Mouse (Mus musculus) neural tube, embryonic 14.5 days (tissue): Measurements from ENCODE around the gene Pign. TPM values are rescaled to one million over a fixed set of nuclear protein-coding genes. Genes with fewer than 3 reads are reported as not detected.
A peak's percentile ranks its signal among the peaks of the same experiment; 100 is the strongest.

Experiments
- ATAC-seq: fragments of 200-750 bp; cut with Nextera tagmentation; 2 replicates; pipeline ENCODE4 v1.8.0; 2017; ENCODE audit warnings: low read depth, mild to moderate bottlenecking, moderate TSS enrichment, moderate library complexity
- H3K27ac ChIP-seq: fragments of 300-500 bp; sonication (generic); 2 replicates; pipeline ENCODE4 v1.5.1; 2014; ENCODE audit warnings: low read depth, mild to moderate bottlenecking, control low read depth, low read length, moderate library complexity, mixed read lengths
- H3K27me3 ChIP-seq: fragments of 300-500 bp; sonication (generic); 2 replicates; pipeline ENCODE4 v1.6.1; 2014; ENCODE audit warnings: low read length; ENCODE audit not compliant: control insufficient read depth, insufficient read depth
- H3K36me3 ChIP-seq: fragments of 300-500 bp; sonication (generic); 2 replicates; pipeline ENCODE4 v1.6.1; 2014; ENCODE audit warnings: low read length, mixed read lengths; ENCODE audit not compliant: control insufficient read depth, insufficient read depth
- H3K4me1 ChIP-seq: fragments of 300-500 bp; sonication (generic); 2 replicates; pipeline ENCODE4 v1.6.1; 2014; ENCODE audit warnings: low read length; ENCODE audit not compliant: control insufficient read depth, insufficient read depth
- H3K4me2 ChIP-seq: fragments of 300-500 bp; sonication (generic); 2 replicates; pipeline ENCODE4 v1.6.1; 2014; ENCODE audit warnings: mild to moderate bottlenecking, low read depth, low read length, control low read depth
- H3K4me3 ChIP-seq: fragments of 300-500 bp; sonication (generic); 2 replicates; pipeline ENCODE4 v1.5.1; 2014; ENCODE audit warnings: low read depth, low read length, control low read depth, mixed read lengths
- H3K9ac ChIP-seq: fragments of 300-500 bp; sonication (generic); replicated peaks from 2 replicates; pipeline ENCODE4 v1.6.1; 2014; ENCODE audit warnings: low read depth, mild to moderate bottlenecking, control low read depth, low read length, mixed read lengths
- H3K9me3 ChIP-seq: fragments of 300-500 bp; sonication (generic); 2 replicates; pipeline ENCODE4 v1.6.1; 2016; ENCODE audit warnings: low read length; ENCODE audit not compliant: control insufficient read depth
- WGBS: fragments of 180-500 bp; shearing (Covaris S2); extraction: QIAGEN DNeasy Blood & Tissue Kit; methylation state at CpG from one replicate; pipeline ENCODE4 v1.1.7; 2014; 5-methylcytosine and 5-hydroxymethylcytosine counted together
- polyA plus RNA-seq: library from polyadenylated mRNA; unstranded; fragments of >200 nt; fragmentation: Nextera tagmentation; extraction: Ambion mirVana; gene quantifications from 2 replicates; pipeline ENCODE4 v1.2.1, GENCODE M21; 2014

Pign gene
- polyA plus RNA-seq: 13.0 and 15.5 TPM in 2 replicates

GRCm38 (mm10) chr1:105663171-105663961, at the start of gene Pign, which contains the start of gene Relch:
Gene Pign, minus strand, starts transcription at chr1:105663677.
Gene Relch, plus strand, starts transcription at chr1:105663861.
- ATAC-seq: peak; percentile 99
- WGBS: under 1% methylated on average over 41 of the region's 41 CpGs

GRCm38 (mm10) chr1:105712822-105713221, 49.3 kb upstream of the Pign start:
- no peak overlapping the region for H3K9ac ChIP-seq
- no peaks in the 10 kb centered on the region for H3K4me1 ChIP-seq
- H3K9me3 ChIP-seq: no peaks in the 10 kb centered on the region
- H3K36me3 ChIP-seq: peaks cover 20% of the 10 kb centered on the region
- no peak overlapping the region for H3K4me2 ChIP-seq
- WGBS: 100% methylated on average over 2 of the region's 2 CpGs
- no peaks in the 10 kb centered on the region for H3K27me3 ChIP-seq
- no peak for ATAC-seq
- H3K27ac ChIP-seq: no peak overlapping the region
- no peak overlapping the region for H3K4me3 ChIP-seq

More at GRCm38 (mm10) chr1:105663171-105663961, at the start of gene Pign, which contains the start of gene Relch:
- Histone ChIP-seq H3K4me3 (peak within 1 kb of the TSS; percentile 95), H3K4me2 (peak within 1 kb of the TSS; percentile 89), H3K9ac (peak within 1 kb of the TSS; percentile 74), H3K36me3 (no peaks in the 10 kb centered on the region), H3K27me3 (no peaks in the 10 kb centered on the region), H3K9me3 (no peaks in the 10 kb centered on the region), H3K27ac (peak within 1 kb of the TSS; percentile 82), H3K4me1 (peaks cover 27% of the 10 kb centered on the region)

GRCm38 (mm10) chr1:105711227-105711626, 47.8 kb upstream of the Pign start:
- Histone ChIP-seq H3K4me1 (no peaks in the 10 kb centered on the region), H3K36me3 (peaks cover 12% of the 10 kb centered on the region), H3K9ac (no peak overlapping the region), H3K4me2 (no peak overlapping the region), H3K27me3 (no peaks in the 10 kb centered on the region), H3K27ac (no peak overlapping the region), H3K9me3 (no peaks in the 10 kb centered on the region), H3K4me3 (no peak overlapping the region)
- 41% methylated on average over 1 of the region's 1 CpGs for WGBS
- ATAC-seq: no peak

- H3K4me2 ChIP-seq: no peak overlapping the region
- ATAC-seq: no peak
- no peaks in the 10 kb centered on the region for H3K9me3 ChIP-seq
- no peaks in the 10 kb centered on the region for H3K27me3 ChIP-seq
- WGBS: 82% methylated on average over 2 of the region's 2 CpGs
- H3K36me3 ChIP-seq: peaks cover 4% of the 10 kb centered on the region
- H3K4me3 ChIP-seq: no peak overlapping the region
- H3K4me1 ChIP-seq: no peaks in the 10 kb centered on the region
- H3K27ac ChIP-seq: no peak overlapping the region
- no peak overlapping the region for H3K9ac ChIP-seq
Observed at GRCm38 (mm10) chr1:105709415-105709814, 45.9 kb upstream of the Pign start.

GRCm38 (mm10) chr1:105700984-105701530, 37.6 kb upstream of the Pign start:
- 90% methylated on average over 4 of the region's 4 CpGs for WGBS
- ATAC-seq: no peak
- H3K9ac ChIP-seq: no peak overlapping the region
- H3K36me3 ChIP-seq: 0 out of 2 replicates have a peak, but pooled peaks cover 4% of the 10 kb centered on the region
- no peak overlapping the region for H3K4me2 ChIP-seq
- no peaks in the 10 kb centered on the region for H3K4me1 ChIP-seq
- no peaks in the 10 kb centered on the region for H3K27me3 ChIP-seq
- H3K9me3 ChIP-seq: no peaks in the 10 kb centered on the region
- H3K4me3 ChIP-seq: no peak overlapping the region
- no peak overlapping the region for H3K27ac ChIP-seq

- WGBS: 88% methylated on average over 2 of the region's 2 CpGs
- Histone ChIP-seq H3K27me3 (no peaks in the 10 kb centered on the region), H3K4me1 (no peaks in the 10 kb centered on the region), H3K9ac (no peak overlapping the region), H3K27ac (no peak overlapping the region), H3K4me2 (no peak overlapping the region), H3K36me3 (no peaks in the 10 kb centered on the region; the same call in 1 of the 2 replicates), H3K9me3 (no peaks in the 10 kb centered on the region), H3K4me3 (no peak overlapping the region)
- ATAC-seq: no peak
Observed at GRCm38 (mm10) chr1:105695581-105695980, 32.1 kb upstream of the Pign start.

- H3K27me3 ChIP-seq: no peaks in the 10 kb centered on the region
- no peak for ATAC-seq
- no peak overlapping the region for H3K27ac ChIP-seq
- no peaks in the 10 kb centered on the region for H3K4me1 ChIP-seq
- 95% methylated on average over 3 of the region's 3 CpGs for WGBS
- H3K4me2 ChIP-seq: no peak overlapping the region
- H3K9ac ChIP-seq: no peak overlapping the region
- no peaks in the 10 kb centered on the region for H3K36me3 ChIP-seq
- H3K4me3 ChIP-seq: no peak overlapping the region
- H3K9me3 ChIP-seq: no peaks in the 10 kb centered on the region
Observed at GRCm38 (mm10) chr1:105685501-105685900, 22.0 kb upstream of the Pign start.

GRCm38 (mm10) chr1:105680587-105680986, 17.1 kb upstream of the Pign start:
- Histone ChIP-seq H3K27ac (no peak overlapping the region), H3K4me3 (no peak overlapping the region), H3K4me1 (no peaks in the 10 kb centered on the region), H3K9ac (no peak overlapping the region), H3K27me3 (no peaks in the 10 kb centered on the region), H3K4me2 (no peak overlapping the region), H3K36me3 (no peaks in the 10 kb centered on the region), H3K9me3 (no peaks in the 10 kb centered on the region)
- 91% methylated on average over 1 of the region's 1 CpGs for WGBS
- no peak for ATAC-seq

- Histone ChIP-seq H3K4me1 (no peaks in the 10 kb centered on the region), H3K36me3 (no peaks in the 10 kb centered on the region), H3K4me2 (no peak overlapping the region), H3K27ac (no peak overlapping the region), H3K27me3 (no peaks in the 10 kb centered on the region), H3K4me3 (no peak overlapping the region), H3K9ac (no peak overlapping the region), H3K9me3 (no peaks in the 10 kb centered on the region)
- 94% methylated on average over 2 of the region's 2 CpGs for WGBS
- no peak for ATAC-seq
Observed at GRCm38 (mm10) chr1:105674763-105675162, 11.3 kb upstream of the Pign start.
